Mouse (Mus musculus) neutrophil, adult 5-6 weeks (primary cell): ENCODE data around the gene Fcho2. TPM values are rescaled to one million over a fixed set of nuclear protein-coding genes. Genes with fewer than 3 reads are reported as not detected.

Experiments used
- ATAC-seq: fragments of 151-379, 151-347 bp; 2 replicates; pipeline ENCODE4 v1.8.0; 2017; ENCODE audit warnings: mild to moderate bottlenecking, moderate TSS enrichment; ENCODE audit not compliant: insufficient number of reproducible peaks, poor library complexity, low FRiP score, severe bottlenecking; ENCODE audit errors: extremely low read depth
- total RNA-seq: library from RNA; stranded (forward); fragments of 200-1000 nt; gene quantifications from 2 replicates; pipeline ENCODE4 v1.2.3, GENCODE M21; 2017

The Fcho2 gene
- total RNA-seq, 1 experiment from 2014 or later, result 93.2 TPM

GRCm38 (mm10) chr13:98691956-98692515 is 123.2 kb downstream of the Fcho2 start:
- ATAC-seq, result no peak

- no peak for ATAC-seq
Measured at GRCm38 (mm10) chr13:98690886-98691285, 124.4 kb downstream of the Fcho2 start.

- ATAC-seq, result no peak
Measured at GRCm38 (mm10) chr13:98689605-98690290, 125.5 kb downstream of the Fcho2 start.

GRCm38 (mm10) chr13:98687931-98688330 is 127.3 kb downstream of the Fcho2 start:
- ATAC-seq, result no peak

GRCm38 (mm10) chr13:98684144-98684900 is 130.9 kb downstream of the Fcho2 start:
- no peak for ATAC-seq

GRCm38 (mm10) chr13:98683412-98683811 is 131.8 kb downstream of the Fcho2 start:
- ATAC-seq, result no peak

GRCm38 (mm10) chr13:98680470-98681060 is 134.7 kb downstream of the Fcho2 start:
- ATAC-seq, result 0 out of 2 replicates have a peak, but pooled peaks have one; percentile 3

- no peak for ATAC-seq
Measured at GRCm38 (mm10) chr13:98679631-98680041, 135.6 kb downstream of the Fcho2 start.

GRCm38 (mm10) chr13:98679230-98679629 is 136.0 kb downstream of the Fcho2 start:
- ATAC-seq, result no peak

- ATAC-seq, result no peak
Measured at GRCm38 (mm10) chr13:98673922-98674321, 141.3 kb downstream of the Fcho2 start.

Other genes with a start within 250 kb of the Fcho2 start
- gene Tmem174, start 178.0 kb downstream of the Fcho2 start, total RNA-seq, result not detected in 2 replicates
- not detected in 2 replicates for gene Tmem171, start 120.6 kb downstream of the Fcho2 start, total RNA-seq
- 89.3 and 97.8 TPM in 2 replicates for gene Tnpo1, start 110.9 kb upstream of the Fcho2 start, total RNA-seq
- gene 1700024P04Rik, start 169.1 kb upstream of the Fcho2 start, total RNA-seq, result not detected in 2 replicates